Mouse (Mus musculus): Measurements from ENCODE around the gene Micu1. TPM values are rescaled to one million over a fixed set of nuclear protein-coding genes. Genes with fewer than 3 reads are reported as not detected.
"Not testable (repeated sequence)": the region's sequence is repeated elsewhere in the genome, so short reads cannot be mapped to it uniquely, and the experiment has no call there.

Micu1 gene
- polyA plus RNA-seq, 1 experiment from 2014 or later: 42.5 TPM

- 30% methylated on average over 13 of the region's 13 CpGs for whole genome bisulfite sequencing
- H3K9me3 ChIP-seq (ENCODE audit: control insufficient read depth, low read length): no peaks in the 10 kb centered on the region
- H3K4me1 ChIP-seq (ENCODE audit: control insufficient read depth in 2 of 2, insufficient read depth in 2 of 2, low read length in 2 of 2): 0 out of 4 replicates have a peak, but pooled peaks cover 0 to 5% of the 10 kb centered on the region in 2 experiments
- no peak overlapping the region for H3K9ac ChIP-seq (ENCODE audit: low read length)
- H3K27ac ChIP-seq (replicated peaks in 1 of 2; ENCODE audit: control insufficient read depth in 1 of 2, insufficient read depth in 1 of 2, low read depth in 2 of 2, low read length in 2 of 2): no peak overlapping the region
- H3K4me3 ChIP-seq (ENCODE audit: control insufficient read depth in 1 of 2, insufficient read depth in 1 of 2, low read depth in 1 of 2, low read length in 2 of 2): no peak overlapping the region
- H3K27me3 ChIP-seq (ENCODE audit: control insufficient read depth, insufficient read depth, low read length): no peaks in the 10 kb centered on the region
- peak; percentile 61 for ATAC-seq (ENCODE audit: insufficient number of reproducible peaks, insufficient read depth, low FRiP score, low read depth)
- no peak overlapping the region for H3K4me2 ChIP-seq (ENCODE audit: low read length)
- no peaks in the 10 kb centered on the region for H3K36me3 ChIP-seq (ENCODE audit: control insufficient read depth, insufficient read depth, low read length)
Measured at GRCm38 (mm10) chr10:59864884-59865726, 162.8 kb downstream of the Micu1 start.

- 73% methylated on average over 11 of the region's 11 CpGs for WGBS
- no peak overlapping the region for H3K27ac ChIP-seq (replicated peaks in 1 of 2; ENCODE audit: control insufficient read depth in 1 of 2, insufficient read depth in 1 of 2, low read depth in 2 of 2, low read length in 2 of 2)
- H3K9ac ChIP-seq (ENCODE audit: low read length): no peak overlapping the region
- no peak overlapping the region for H3K4me3 ChIP-seq (ENCODE audit: control insufficient read depth in 1 of 2, insufficient read depth in 1 of 2, low read depth in 1 of 2, low read length in 2 of 2)
- no peaks in the 10 kb centered on the region for H3K36me3 ChIP-seq (ENCODE audit: control insufficient read depth, insufficient read depth, low read length)
- no peak for ATAC-seq (ENCODE audit: insufficient number of reproducible peaks, insufficient read depth, low FRiP score, low read depth)
- no peaks in the 10 kb centered on the region for H3K9me3 ChIP-seq (ENCODE audit: control insufficient read depth, low read length)
- H3K4me1 ChIP-seq (ENCODE audit: control insufficient read depth in 2 of 2, insufficient read depth in 2 of 2, low read length in 2 of 2): 0 out of 4 replicates have a peak, but pooled peaks cover 0 to 4% of the 10 kb centered on the region in 2 experiments
- no peaks in the 10 kb centered on the region for H3K27me3 ChIP-seq (ENCODE audit: control insufficient read depth, insufficient read depth, low read length)
- H3K4me2 ChIP-seq (ENCODE audit: low read length): no peak overlapping the region
Measured at GRCm38 (mm10) chr10:59868266-59868665, 166.0 kb downstream of the Micu1 start.

GRCm38 (mm10) chr10:59870038-59870437, 167.8 kb downstream of the Micu1 start:
- H3K4me2 ChIP-seq (ENCODE audit: low read length): no peak overlapping the region
- ATAC-seq (ENCODE audit: insufficient number of reproducible peaks, insufficient read depth, low FRiP score, low read depth): no peak
- no peaks in the 10 kb centered on the region for H3K36me3 ChIP-seq (ENCODE audit: control insufficient read depth, insufficient read depth, low read length)
- H3K27ac ChIP-seq (replicated peaks in 1 of 2; ENCODE audit: control insufficient read depth in 1 of 2, insufficient read depth in 1 of 2, low read depth in 2 of 2, low read length in 2 of 2): no peak overlapping the region
- no peaks in the 10 kb centered on the region for H3K27me3 ChIP-seq (ENCODE audit: control insufficient read depth, insufficient read depth, low read length)
- no peak overlapping the region for H3K9ac ChIP-seq (ENCODE audit: low read length)
- H3K9me3 ChIP-seq (ENCODE audit: control insufficient read depth, low read length): no peaks in the 10 kb centered on the region
- 90% methylated on average over 6 of the region's 6 CpGs for WGBS
- no peaks in the 10 kb centered on the region for H3K4me1 ChIP-seq (ENCODE audit: control insufficient read depth in 2 of 2, insufficient read depth in 2 of 2, low read length in 2 of 2)
- no peak overlapping the region for H3K4me3 ChIP-seq (ENCODE audit: control insufficient read depth in 1 of 2, insufficient read depth in 1 of 2, low read depth in 1 of 2, low read length in 2 of 2)

- 90% methylated on average over 4 of the region's 4 CpGs for WGBS
- H3K27ac ChIP-seq (replicated peaks in 1 of 2; ENCODE audit: control insufficient read depth in 1 of 2, insufficient read depth in 1 of 2, low read depth in 2 of 2, low read length in 2 of 2); ATAC-seq (ENCODE audit: insufficient number of reproducible peaks, insufficient read depth, low FRiP score, low read depth): not testable (repeated sequence)
Measured at GRCm38 (mm10) chr10:59872651-59873050, 170.4 kb downstream of the Micu1 start.

GRCm38 (mm10) chr10:59873206-59873605, 170.9 kb downstream of the Micu1 start:
- Histone ChIP-seq H3K9ac (ENCODE audit: low read length) (no peak overlapping the region), H3K27me3 (ENCODE audit: control insufficient read depth, insufficient read depth, low read length) (no peaks in the 10 kb centered on the region), H3K9me3 (ENCODE audit: control insufficient read depth, low read length) (no peaks in the 10 kb centered on the region), H3K4me2 (ENCODE audit: low read length) (no peak overlapping the region), H3K27ac (replicated peaks in 1 of 2; ENCODE audit: control insufficient read depth in 1 of 2, insufficient read depth in 1 of 2, low read depth in 2 of 2, low read length in 2 of 2) (no peak overlapping the region), H3K4me1 (ENCODE audit: control insufficient read depth in 2 of 2, insufficient read depth in 2 of 2, low read length in 2 of 2) (no peaks in the 10 kb centered on the region), H3K4me3 (ENCODE audit: control insufficient read depth in 1 of 2, insufficient read depth in 1 of 2, low read depth in 1 of 2, low read length in 2 of 2) (no peak overlapping the region), H3K36me3 (ENCODE audit: control insufficient read depth, insufficient read depth, low read length) (no peaks in the 10 kb centered on the region)
- WGBS: 79% methylated on average over 5 of the region's 5 CpGs
- ATAC-seq (ENCODE audit: insufficient number of reproducible peaks, insufficient read depth, low FRiP score, low read depth): no peak

More at GRCm38 (mm10) chr10:59872651-59873050, 170.4 kb downstream of the Micu1 start:
- H3K9ac ChIP-seq (ENCODE audit: low read length); H3K4me3 ChIP-seq (ENCODE audit: control insufficient read depth in 1 of 2, insufficient read depth in 1 of 2, low read depth in 1 of 2, low read length in 2 of 2); H3K27me3 ChIP-seq (ENCODE audit: control insufficient read depth, insufficient read depth, low read length); H3K4me1 ChIP-seq (ENCODE audit: control insufficient read depth in 2 of 2, insufficient read depth in 2 of 2, low read length in 2 of 2); H3K9me3 ChIP-seq (ENCODE audit: control insufficient read depth, low read length); H3K4me2 ChIP-seq (ENCODE audit: low read length); H3K36me3 ChIP-seq (ENCODE audit: control insufficient read depth, insufficient read depth, low read length): not testable (repeated sequence)

GRCm38 (mm10) chr10:59873613-59874012, 171.3 kb downstream of the Micu1 start:
- no peak overlapping the region for H3K27ac ChIP-seq (replicated peaks in 1 of 2; ENCODE audit: control insufficient read depth in 1 of 2, insufficient read depth in 1 of 2, low read depth in 2 of 2, low read length in 2 of 2)
- 48% methylated on average over 5 of the region's 5 CpGs for WGBS
- no peaks in the 10 kb centered on the region for H3K9me3 ChIP-seq (ENCODE audit: control insufficient read depth, low read length)
- H3K27me3 ChIP-seq (ENCODE audit: control insufficient read depth, insufficient read depth, low read length): no peaks in the 10 kb centered on the region
- ATAC-seq (ENCODE audit: insufficient number of reproducible peaks, insufficient read depth, low FRiP score, low read depth): no peak
- H3K4me1 ChIP-seq (ENCODE audit: control insufficient read depth in 2 of 2, insufficient read depth in 2 of 2, low read length in 2 of 2): no peaks in the 10 kb centered on the region
- no peak overlapping the region for H3K9ac ChIP-seq (ENCODE audit: low read length)
- H3K36me3 ChIP-seq (ENCODE audit: control insufficient read depth, insufficient read depth, low read length): no peaks in the 10 kb centered on the region
- H3K4me3 ChIP-seq (ENCODE audit: control insufficient read depth in 1 of 2, insufficient read depth in 1 of 2, low read depth in 1 of 2, low read length in 2 of 2): no peak overlapping the region
- no peak overlapping the region for H3K4me2 ChIP-seq (ENCODE audit: low read length)

- Histone ChIP-seq H3K27ac (replicated peaks in 1 of 2; ENCODE audit: control insufficient read depth in 1 of 2, insufficient read depth in 1 of 2, low read depth in 2 of 2, low read length in 2 of 2) (no peak overlapping the region), H3K9ac (ENCODE audit: low read length) (no peak overlapping the region), H3K4me3 (ENCODE audit: control insufficient read depth in 1 of 2, insufficient read depth in 1 of 2, low read depth in 1 of 2, low read length in 2 of 2) (no peak overlapping the region), H3K4me1 (ENCODE audit: control insufficient read depth in 2 of 2, insufficient read depth in 2 of 2, low read length in 2 of 2) (peaks cover 0 to 2% of the 10 kb centered on the region in 2 experiments; a peak in 2 of 4 replicates), H3K4me2 (ENCODE audit: low read length) (no peak overlapping the region), H3K36me3 (ENCODE audit: control insufficient read depth, insufficient read depth, low read length) (no peaks in the 10 kb centered on the region), H3K9me3 (ENCODE audit: control insufficient read depth, low read length) (no peaks in the 10 kb centered on the region), H3K27me3 (ENCODE audit: control insufficient read depth, insufficient read depth, low read length) (no peaks in the 10 kb centered on the region)
- no peak for ATAC-seq (ENCODE audit: insufficient number of reproducible peaks, insufficient read depth, low FRiP score, low read depth)
- WGBS: 11% methylated on average over 1 of the region's 1 CpGs
Measured at GRCm38 (mm10) chr10:59875396-59875795, 173.1 kb downstream of the Micu1 start.

Data from heart, embryonic 14.5 days (tissue).